Mouse (Mus musculus) MEL (cell line): ENCODE results near the gene Prss54. TPM values are rescaled to one million over a fixed set of nuclear protein-coding genes. Genes with fewer than 3 reads are reported as not detected.

Experiments used
- DNase-seq: peaks from one replicate; pipeline ENCODE4 v3.0.0; 2011; ENCODE audit warnings: low read depth, low spot score
- H3K27ac ChIP-seq: 2 replicates; pipeline ENCODE4 v1.5.1; 2012; ENCODE audit warnings: low read depth, mild to moderate bottlenecking, control low read depth, low read length, moderate library complexity; ENCODE audit not compliant: control insufficient read depth
- H3K27me3 ChIP-seq, 2 experiments: fragments of 150-350 bp in 1 of 2; sonication (generic) in 1 of 2; 2 replicates each; pipeline ENCODE4 v1.6.1; 2012; ENCODE audit warnings: low read length in 2 of 2, mild to moderate bottlenecking in 2 of 2, improper control_type of control experiment in 1 of 2, moderate library complexity in 1 of 2; ENCODE audit not compliant: insufficient read depth in 2 of 2, control insufficient read depth in 1 of 2
- H3K36me3 ChIP-seq, 2 experiments: 2 replicates each; pipeline ENCODE4 v1.6.1; 2012 to 2014; ENCODE audit warnings: low read length in 2 of 2, improper control_type of control experiment in 1 of 2, inconsistent platforms in 1 of 2, mild to moderate bottlenecking in 1 of 2; ENCODE audit not compliant: insufficient read depth in 2 of 2, control insufficient read depth in 1 of 2
- H3K4me1 ChIP-seq, 2 experiments: fragments of 150-350 bp in 1 of 2; sonication (generic) in 1 of 2; 2 replicates each; pipeline ENCODE4 v1.6.1; 2012; ENCODE audit warnings: low read length in 2 of 2, improper control_type of control experiment in 1 of 2, mild to moderate bottlenecking in 1 of 2; ENCODE audit not compliant: insufficient read depth in 2 of 2, control insufficient read depth in 1 of 2
- H3K4me3 ChIP-seq, 2 experiments: fragments of 150-350 bp in 1 of 2; sonication (generic) in 1 of 2; 2 replicates each; pipeline ENCODE4 v1.5.1; 2012; ENCODE audit warnings: low read depth in 2 of 2, low read length in 2 of 2, mild to moderate bottlenecking in 2 of 2, moderate library complexity in 2 of 2, control low read depth in 1 of 2, improper control_type of control experiment in 1 of 2; ENCODE audit not compliant: control insufficient read depth in 1 of 2, insufficient read depth in 1 of 2
- H3K79me2 ChIP-seq: 2 replicates; pipeline ENCODE4 v1.6.1; 2012; ENCODE audit warnings: mild to moderate bottlenecking, low read length, moderate library complexity; ENCODE audit not compliant: control insufficient read depth, poor library complexity, insufficient read depth
- H3K9ac ChIP-seq: 2 replicates; pipeline ENCODE4 v1.6.1; 2012; ENCODE audit warnings: low read depth, mild to moderate bottlenecking, control low read depth, low read length, moderate library complexity; ENCODE audit not compliant: control insufficient read depth, poor library complexity, severe bottlenecking
- H3K9me3 ChIP-seq: fragments of 150-350 bp; sonication (generic); replicated peaks from 2 replicates; pipeline ENCODE4 v1.6.1; 2012; ENCODE audit warnings: mild to moderate bottlenecking, low read length, improper control_type of control experiment, moderate library complexity; ENCODE audit not compliant: insufficient read depth
- CHD2 ChIP-seq: IDR thresholded peaks from 2 replicates; pipeline ENCODE4 v1.6.1; 2011; ENCODE audit warnings: low read length, improper control_type of control experiment
- CTCF ChIP-seq, 3 experiments: IDR thresholded peaks in 2 of 3; conservative IDR thresholded peaks in 1 of 3; 2 replicates each; pipeline ENCODE4 v1.5.1; 2011 to 2012; ENCODE audit warnings: low read length in 3 of 3, low read depth in 2 of 3, mild to moderate bottlenecking in 2 of 3, improper control_type of control experiment in 1 of 3, inconsistent platforms in 1 of 3, mixed read lengths in 1 of 3, moderate library complexity in 1 of 3; ENCODE audit not compliant: control insufficient read depth in 1 of 3, insufficient read depth in 1 of 3, poor library complexity in 1 of 3, severe bottlenecking in 1 of 3
- E2F4 ChIP-seq: IDR thresholded peaks from 2 replicates; pipeline ENCODE4 v1.6.1; 2011; ENCODE audit warnings: low read depth, low read length, improper control_type of control experiment, borderline replicate concordance
- EP300 ChIP-seq, 2 experiments: IDR thresholded peaks; 2 replicates each; pipeline ENCODE4 v1.6.1; 2011; ENCODE audit warnings: improper control_type of control experiment in 2 of 2, low read length in 2 of 2, low read depth in 1 of 2, mild to moderate bottlenecking in 1 of 2
- ETS1 ChIP-seq: IDR thresholded peaks from 2 replicates; pipeline ENCODE4 v1.6.1; 2012; ENCODE audit warnings: low read depth, mild to moderate bottlenecking, inconsistent platforms, low read length, improper control_type of control experiment, moderate library complexity
- GABPA ChIP-seq: IDR thresholded peaks from 2 replicates; pipeline ENCODE4 v1.6.1; 2012; ENCODE audit warnings: low read depth, mild to moderate bottlenecking, inconsistent platforms, low read length, improper control_type of control experiment, moderate library complexity
- KAT2A ChIP-seq: conservative IDR thresholded peaks from 2 replicates; pipeline ENCODE4 v1.6.1; 2012; ENCODE audit warnings: low read depth, low read length, improper control_type of control experiment, inconsistent platforms
- MAFK ChIP-seq: IDR thresholded peaks from 2 replicates; pipeline ENCODE4 v1.6.1; 2011; ENCODE audit warnings: low read depth, mild to moderate bottlenecking, low read length, improper control_type of control experiment, borderline replicate concordance
- MEF2A ChIP-seq: IDR thresholded peaks from 2 replicates; pipeline ENCODE4 v1.6.1; 2014; ENCODE audit warnings: low read depth, mild to moderate bottlenecking, inconsistent platforms, low read length, improper control_type of control experiment; ENCODE audit not compliant: poor library complexity, insufficient replicate concordance, severe bottlenecking; ENCODE audit errors: extremely low read depth
- MYC ChIP-seq: IDR thresholded peaks from 2 replicates; pipeline ENCODE4 v1.6.1; 2011; ENCODE audit warnings: low read depth, mild to moderate bottlenecking, low read length, improper control_type of control experiment, moderate library complexity
- POLR2A ChIP-seq, 2 experiments: IDR thresholded peaks; 2 replicates each; pipeline ENCODE4 v1.6.1; 2011 to 2012; ENCODE audit warnings: low read length in 2 of 2, mild to moderate bottlenecking in 2 of 2, control low read depth in 1 of 2, improper control_type of control experiment in 1 of 2, low read depth in 1 of 2, moderate library complexity in 1 of 2; ENCODE audit not compliant: control insufficient read depth in 1 of 2, insufficient read depth in 1 of 2, poor library complexity in 1 of 2
- RAD21 ChIP-seq: IDR thresholded peaks from 2 replicates; pipeline ENCODE4 v1.6.1; 2011; ENCODE audit warnings: mild to moderate bottlenecking, low read depth, low read length, improper control_type of control experiment
- RCOR1 ChIP-seq: IDR thresholded peaks from 2 replicates; pipeline ENCODE4 v1.6.1; 2012; ENCODE audit warnings: low read depth, mild to moderate bottlenecking, inconsistent platforms, low read length, improper control_type of control experiment
- SMC3 ChIP-seq: IDR thresholded peaks from 2 replicates; pipeline ENCODE4 v1.6.1; 2011; ENCODE audit warnings: low read depth, low read length, improper control_type of control experiment
- TAL1 ChIP-seq: IDR thresholded peaks from 2 replicates; pipeline ENCODE4 v1.6.1; 2012; ENCODE audit warnings: mild to moderate bottlenecking, inconsistent platforms, low read length, moderate library complexity, mixed read lengths
- TCF12 ChIP-seq: IDR thresholded peaks from 2 replicates; pipeline ENCODE4 v1.6.1; 2014; ENCODE audit warnings: low read depth, mild to moderate bottlenecking, inconsistent platforms, low read length, improper control_type of control experiment, moderate library complexity
- ZC3H11A ChIP-seq: IDR thresholded peaks from 2 replicates; pipeline ENCODE4 v1.6.1; 2012; ENCODE audit warnings: low read depth, mild to moderate bottlenecking, inconsistent platforms, low read length, improper control_type of control experiment
- ZKSCAN1 ChIP-seq: IDR thresholded peaks from 2 replicates; pipeline ENCODE4 v1.6.1; 2012; ENCODE audit warnings: low read depth, mild to moderate bottlenecking, inconsistent platforms, low read length, improper control_type of control experiment, moderate library complexity
- ZMIZ1 ChIP-seq: IDR thresholded peaks from 2 replicates; pipeline ENCODE4 v1.6.1; 2012; ENCODE audit warnings: low read depth, mild to moderate bottlenecking, inconsistent platforms, low read length, improper control_type of control experiment, moderate library complexity
- polyA plus RNA-seq, 2 experiments: library from polyadenylated mRNA; stranded (reverse) in 1 of 2; unstranded in 1 of 2; fragments of >175 nt in 1 of 2; fragments of >200 nt in 1 of 2; gene quantifications; 2 replicates each; pipeline versions ENCODE4 v1.2.1 to v1.2.4; 2012; ENCODE audit warnings: low replicate concordance in 2 of 2, low read depth in 1 of 2; ENCODE audit not compliant: insufficient read length in 2 of 2, insufficient read depth in 1 of 2, missing spikeins in 1 of 2
- total RNA-seq: library from RNA; depleted of rRNA; stranded (reverse); fragments of 300-350 nt; gene quantifications from 2 replicates; pipeline ENCODE4 v1.2.3, GENCODE M21; 2012

Gene Prss54
- total and polyA plus RNA-seq, 3 experiments = not detected

- H3K4me3 ChIP-seq = no peak overlapping the region
- H3K27me3 ChIP-seq = no peaks in the 10 kb centered on the region; a peak in 2 of 4 replicates
- no peak overlapping the region for H3K9ac ChIP-seq
- H3K4me1 ChIP-seq = no peaks in the 10 kb centered on the region
- H3K36me3 ChIP-seq = no peaks in the 10 kb centered on the region
- no peaks in the 10 kb centered on the region for H3K9me3 ChIP-seq
- no peak overlapping the region for H3K27ac ChIP-seq
- no peaks in the 10 kb centered on the region for H3K79me2 ChIP-seq
- DNase-seq = peak; percentile 53
- TF ChIP-seq MEF2A (no peak), MYC (no peak), E2F4 (no peak), SMC3 (no peak), MAFK (no peak), KAT2A (no peak), TAL1 (no peak), EP300 (IDR thresholded peaks at IDR 0.05; ENCODE audit: low read depth in 1 of 2, low read length in 2 of 2) (no peak), CHD2 (no peak), CTCF (IDR thresholded peaks at IDR 0.05 in 2 of 3, conservative IDR thresholded peaks at IDR 0.05 in 1 of 3; ENCODE audit: control insufficient read depth in 1 of 3, insufficient read depth in 1 of 3, low read depth in 2 of 3, low read length in 3 of 3, poor library complexity in 1 of 3, severe bottlenecking in 1 of 3) (no peak), TCF12 (no peak)
Measured at GRCm38 (mm10) chr8:95523991-95524390, 52.1 kb downstream of the Prss54 start.

- no peaks in the 10 kb centered on the region for H3K36me3 ChIP-seq
- H3K27ac ChIP-seq = no peak overlapping the region
- no peak overlapping the region for H3K9ac ChIP-seq
- H3K79me2 ChIP-seq = no peaks in the 10 kb centered on the region
- DNase-seq = peak; percentile 9
- no peaks in the 10 kb centered on the region; a peak in 2 of 4 replicates for H3K27me3 ChIP-seq
- TF ChIP-seq CTCF (IDR thresholded peaks at IDR 0.05 in 2 of 3, conservative IDR thresholded peaks at IDR 0.05 in 1 of 3; ENCODE audit: control insufficient read depth in 1 of 3, insufficient read depth in 1 of 3, low read depth in 2 of 3, low read length in 3 of 3, poor library complexity in 1 of 3, severe bottlenecking in 1 of 3) (no peak), GABPA (no peak), RCOR1 (no peak)
- TF ChIP-seq, all 39 proteins: peak for 0
- no peak overlapping the region for H3K4me3 ChIP-seq
- no peaks in the 10 kb centered on the region for H3K9me3 ChIP-seq
- no peaks in the 10 kb centered on the region for H3K4me1 ChIP-seq
Measured at GRCm38 (mm10) chr8:95516928-95517327, 59.2 kb downstream of the Prss54 start.

- Histone ChIP-seq H3K36me3 (no peaks in the 10 kb centered on the region), H3K27ac (no peak overlapping the region), H3K79me2 (no peaks in the 10 kb centered on the region), H3K9me3 (no peaks in the 10 kb centered on the region), H3K4me1 (no peaks in the 10 kb centered on the region), H3K9ac (no peak overlapping the region), H3K27me3 (no peaks in the 10 kb centered on the region; a peak in 3 of 4 replicates), H3K4me3 (no peak overlapping the region)
- no peak for DNase-seq
- TF ChIP-seq RAD21 (no peak), KAT2A (no peak), TAL1 (no peak), POLR2A (IDR thresholded peaks at IDR 0.05; ENCODE audit: control insufficient read depth in 1 of 2, insufficient read depth in 1 of 2, low read depth in 1 of 2, low read length in 2 of 2, poor library complexity in 1 of 2) (no peak), ZMIZ1 (no peak), ZC3H11A (no peak), ETS1 (no peak), ZKSCAN1 (no peak), EP300 (IDR thresholded peaks at IDR 0.05; ENCODE audit: low read depth in 1 of 2, low read length in 2 of 2) (no peak), MEF2A (no peak), MYC (no peak)
Measured at GRCm38 (mm10) chr8:95513219-95513618, 62.9 kb downstream of the Prss54 start.
